Mouse (Mus musculus): ENCODE measurements around the gene Zfp276. TPM values are rescaled to one million over a fixed set of nuclear protein-coding genes. Genes with fewer than 3 reads are reported as not detected.
"Not testable (repeated sequence)": the region's sequence is repeated elsewhere in the genome, so short reads cannot be mapped to it uniquely, and the experiment has no call there.

Gene Zfp276
- 22.1 and 24.1 TPM in 2 replicates for polyA plus RNA-seq (2015; fragmentation: Nextera tagmentation; extraction: Ambion mirVana)

- peaks cover 41% of the 10 kb centered on the region for H3K4me1 ChIP-seq (replicated peaks)
- H3K4me3 ChIP-seq = peak within 1 kb of the TSS; percentile 98
- peak; percentile 94 for ATAC-seq (ENCODE audit: low read depth)
- peak within 1 kb of the TSS; percentile 96 for H3K4me2 ChIP-seq
- peaks cover 67% of the 10 kb centered on the region for H3K36me3 ChIP-seq
- under 1% methylated on average over 86 of the region's 99 CpGs for WGBS
- no peaks in the 10 kb centered on the region for H3K9me3 ChIP-seq
- H3K27ac ChIP-seq (replicated peaks) = peak within 1 kb of the TSS; percentile 93
- peak within 1 kb of the TSS; percentile 99 for H3K9ac ChIP-seq
- no peaks in the 10 kb centered on the region for H3K27me3 ChIP-seq
Measured at GRCm38 (mm10) chr8:123254099-123254885, at the start of gene Zfp276, which contains the start of gene Vps9d1. Gene Zfp276 (plus strand): TSS chr8:123254195. Gene Vps9d1 (minus strand): TSS chr8:123254348.

GRCm38 (mm10) chr8:123211876-123212275 is 42.1 kb upstream of the Zfp276 start:
- Histone ChIP-seq H3K27me3 (no peaks in the 10 kb centered on the region), H3K9me3 (no peaks in the 10 kb centered on the region), H3K27ac (replicated peaks) (peak overlapping the region; percentile 69; the same call in 1 of the 2 replicates), H3K36me3 (peaks cover 37% of the 10 kb centered on the region), H3K4me3 (peak overlapping the region; percentile 97), H3K9ac (peak overlapping the region; percentile 99), H3K4me2 (peak overlapping the region; percentile 92), H3K4me1 (replicated peaks) (peaks cover 26% of the 10 kb centered on the region)
- ATAC-seq (ENCODE audit: low read depth) = no peak; the same call in 1 of the 2 replicates
- 46% methylated on average over 10 of the region's 10 CpGs for WGBS

- Histone ChIP-seq H3K36me3 (peaks cover 31% of the 10 kb centered on the region), H3K9me3 (no peaks in the 10 kb centered on the region), H3K27me3 (no peaks in the 10 kb centered on the region), H3K4me1 (replicated peaks) (peaks cover 26% of the 10 kb centered on the region), H3K9ac (peak within 1 kb of the TSS; percentile 99), H3K4me2 (peak within 1 kb of the TSS; percentile 92), H3K4me3 (peak within 1 kb of the TSS; percentile 97), H3K27ac (replicated peaks) (peak within 1 kb of the TSS; percentile 69)
- under 1% methylated on average over 61 of the region's 76 CpGs for WGBS
- ATAC-seq (ENCODE audit: low read depth) = peak; percentile 94
Measured at GRCm38 (mm10) chr8:123212321-123213117, 41.5 kb upstream of the Zfp276 start, which contains the start of the genes Chmp1a and Spata33. Gene Chmp1a (minus strand): TSS chr8:123212763. Gene Spata33 (plus strand): TSS chr8:123212832.

- H3K27me3 ChIP-seq = no peaks in the 10 kb centered on the region
- peak overlapping the region; percentile 99 for H3K9ac ChIP-seq
- peak overlapping the region; percentile 97 for H3K4me3 ChIP-seq
- peak overlapping the region; percentile 69 for H3K27ac ChIP-seq (replicated peaks)
- H3K9me3 ChIP-seq = no peaks in the 10 kb centered on the region
- peaks cover 26% of the 10 kb centered on the region for H3K4me1 ChIP-seq (replicated peaks)
- 22% methylated on average over 22 of the region's 22 CpGs for WGBS
- peak overlapping the region; percentile 92 for H3K4me2 ChIP-seq
- peak; percentile 30; the same call in 1 of the 2 replicates for ATAC-seq (ENCODE audit: low read depth)
- H3K36me3 ChIP-seq = peaks cover 24% of the 10 kb centered on the region
Measured at GRCm38 (mm10) chr8:123213118-123213772, 40.8 kb upstream of the Zfp276 start.

GRCm38 (mm10) chr8:123215430-123215829 is 38.6 kb upstream of the Zfp276 start:
- no peak overlapping the region for H3K4me3 ChIP-seq
- H3K9ac ChIP-seq = no peak overlapping the region
- H3K27me3 ChIP-seq = no peaks in the 10 kb centered on the region
- peaks cover 2% of the 10 kb centered on the region; the same call in 1 of the 2 replicates for H3K36me3 ChIP-seq
- no peak overlapping the region for H3K4me2 ChIP-seq
- ATAC-seq (ENCODE audit: low read depth) = no peak
- WGBS = 92% methylated on average over 3 of the region's 3 CpGs
- H3K9me3 ChIP-seq = no peaks in the 10 kb centered on the region
- H3K27ac ChIP-seq (replicated peaks) = no peak overlapping the region
- H3K4me1 ChIP-seq (replicated peaks) = peaks cover 26% of the 10 kb centered on the region

- H3K4me3 ChIP-seq = no peak overlapping the region
- H3K27ac ChIP-seq (replicated peaks) = no peak overlapping the region
- WGBS = 85% methylated on average over 1 of the region's 1 CpGs
- H3K9me3 ChIP-seq = no peaks in the 10 kb centered on the region
- no peak overlapping the region for H3K9ac ChIP-seq
- peaks cover 15% of the 10 kb centered on the region for H3K4me1 ChIP-seq (replicated peaks)
- H3K36me3 ChIP-seq = no peaks in the 10 kb centered on the region
- H3K4me2 ChIP-seq = no peak overlapping the region
- no peak for ATAC-seq (ENCODE audit: low read depth)
- H3K27me3 ChIP-seq = no peaks in the 10 kb centered on the region
Measured at GRCm38 (mm10) chr8:123220917-123221316, 33.1 kb upstream of the Zfp276 start.

- peak; percentile 90 for ATAC-seq (ENCODE audit: low read depth)
- Histone ChIP-seq H3K4me2 (peak within 1 kb of the TSS; percentile 82), H3K9me3 (no peaks in the 10 kb centered on the region), H3K4me1 (replicated peaks) (peaks cover 18% of the 10 kb centered on the region), H3K9ac (peak within 1 kb of the TSS; percentile 91), H3K4me3 (peak within 1 kb of the TSS; percentile 82), H3K27ac (replicated peaks) (peak within 1 kb of the TSS; percentile 85), H3K27me3 (no peaks in the 10 kb centered on the region), H3K36me3 (peaks cover 31% of the 10 kb centered on the region)
- WGBS = 3% methylated on average over 59 of the region's 59 CpGs
Measured at GRCm38 (mm10) chr8:123224278-123225266, 29.4 kb upstream of the Zfp276 start, which contains the start of gene Cdk10. Gene Cdk10 (plus strand): TSS chr8:123224842.

GRCm38 (mm10) chr8:123228416-123228815 is 25.6 kb upstream of the Zfp276 start:
- no peak for ATAC-seq (ENCODE audit: low read depth)
- Histone ChIP-seq H3K4me2 (no peak overlapping the region), H3K36me3 (peaks cover 39% of the 10 kb centered on the region), H3K9me3 (no peaks in the 10 kb centered on the region), H3K4me1 (replicated peaks) (peaks cover 25% of the 10 kb centered on the region), H3K27me3 (peaks cover 10% of the 10 kb centered on the region), H3K9ac (no peak overlapping the region), H3K27ac (replicated peaks) (no peak overlapping the region), H3K4me3 (no peak overlapping the region)
- WGBS = 95% methylated on average over 1 of the region's 1 CpGs

GRCm38 (mm10) chr8:123230326-123230725 is 23.7 kb upstream of the Zfp276 start:
- Histone ChIP-seq H3K36me3 (peaks cover 39% of the 10 kb centered on the region), H3K27me3 (peaks cover 29% of the 10 kb centered on the region), H3K4me1 (replicated peaks) (peaks cover 32% of the 10 kb centered on the region)
- WGBS = 89% methylated on average over 11 of the region's 11 CpGs
- not testable (repeated sequence) for ATAC-seq (ENCODE audit: low read depth); H3K4me2 ChIP-seq; H3K9me3 ChIP-seq; H3K4me3 ChIP-seq; H3K27ac ChIP-seq (replicated peaks); H3K9ac ChIP-seq

GRCm38 (mm10) chr8:123231742-123232141 is 22.3 kb upstream of the Zfp276 start:
- no peak overlapping the region for H3K4me3 ChIP-seq
- no peaks in the 10 kb centered on the region for H3K9me3 ChIP-seq
- H3K27me3 ChIP-seq = peaks cover 40% of the 10 kb centered on the region
- H3K4me1 ChIP-seq (replicated peaks) = peaks cover 35% of the 10 kb centered on the region
- H3K27ac ChIP-seq (replicated peaks) = no peak overlapping the region
- WGBS = 55% methylated on average over 5 of the region's 5 CpGs
- no peak overlapping the region for H3K4me2 ChIP-seq
- no peak overlapping the region for H3K9ac ChIP-seq
- no peak for ATAC-seq (ENCODE audit: low read depth)
- H3K36me3 ChIP-seq = peaks cover 37% of the 10 kb centered on the region

All from neural tube, embryonic 13.5 days (tissue).